Mouse (Mus musculus) ZHBTc4 (cell line): ENCODE results near the gene Ppp1r9a.
A peak's percentile ranks its signal among the peaks of the same experiment; 100 is the strongest.

ENCODE experiments used
- DNase-seq: peaks from one replicate; pipeline ENCODE4 v3.0.0-alpha.2; 2011; ENCODE audit warnings: low read depth, low spot score

Gene Ppp1r9a

DNA sequence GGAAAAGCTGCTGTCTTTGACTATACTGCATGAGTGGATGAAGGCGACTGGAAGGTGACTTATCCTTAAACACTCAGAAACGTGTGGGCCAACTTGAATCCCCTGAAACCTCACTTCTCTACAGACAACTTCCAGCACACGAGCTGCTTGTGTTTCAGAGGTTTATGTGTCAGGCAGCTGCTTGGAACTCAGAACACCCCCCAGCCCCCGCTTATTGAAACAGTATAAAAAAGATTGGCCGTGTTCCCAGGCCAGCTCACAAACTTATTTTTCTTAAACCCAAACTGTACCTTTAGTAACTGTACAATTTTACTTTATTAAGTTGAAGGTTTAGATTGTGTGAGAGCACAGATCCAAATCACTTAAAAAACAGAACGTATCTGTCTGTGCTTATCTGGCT lies 53.9 kb downstream of the Ppp1r9a start:
- DNase-seq = no peak

DNA sequence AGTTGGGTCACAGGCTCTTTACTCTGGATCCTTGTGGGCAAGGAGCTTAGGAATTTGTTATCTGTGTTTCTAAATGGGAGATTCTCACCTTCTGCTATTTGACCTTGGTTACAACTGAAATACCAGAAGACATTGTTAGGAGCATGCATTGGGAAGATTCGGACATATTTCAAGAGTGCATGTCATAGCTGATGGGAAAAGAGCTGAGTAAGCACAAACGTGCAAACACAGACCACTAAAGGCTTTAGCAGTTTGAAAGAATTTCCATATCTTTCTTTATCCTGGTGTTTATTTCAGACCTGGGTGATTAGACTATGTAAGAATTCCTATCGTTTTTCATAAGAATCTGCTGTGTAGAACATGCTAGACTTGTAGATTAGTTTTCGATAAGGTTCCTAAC lies 59.5 kb downstream of the Ppp1r9a start:
- no peak for DNase-seq

DNA sequence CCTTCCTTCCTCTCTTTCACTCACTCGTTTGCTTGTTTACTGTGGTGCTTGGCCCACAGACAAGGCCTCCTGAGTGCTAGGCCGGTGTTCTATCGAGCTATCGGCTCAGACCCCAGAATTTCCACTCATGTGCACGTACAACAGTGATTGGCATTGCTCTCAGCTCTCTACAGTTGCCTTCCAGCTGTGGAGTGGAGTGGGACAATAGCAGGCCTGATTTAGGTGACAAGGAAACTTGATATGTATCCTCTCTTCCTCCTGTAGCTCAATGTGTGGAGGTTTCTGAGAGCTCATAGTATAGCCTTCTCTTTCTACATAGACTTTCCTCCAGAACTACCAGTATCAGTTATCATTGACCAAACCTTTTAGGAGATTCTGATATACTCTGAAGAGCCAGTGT lies 60.3 kb downstream of the Ppp1r9a start:
- DNase-seq = no peak

DNA sequence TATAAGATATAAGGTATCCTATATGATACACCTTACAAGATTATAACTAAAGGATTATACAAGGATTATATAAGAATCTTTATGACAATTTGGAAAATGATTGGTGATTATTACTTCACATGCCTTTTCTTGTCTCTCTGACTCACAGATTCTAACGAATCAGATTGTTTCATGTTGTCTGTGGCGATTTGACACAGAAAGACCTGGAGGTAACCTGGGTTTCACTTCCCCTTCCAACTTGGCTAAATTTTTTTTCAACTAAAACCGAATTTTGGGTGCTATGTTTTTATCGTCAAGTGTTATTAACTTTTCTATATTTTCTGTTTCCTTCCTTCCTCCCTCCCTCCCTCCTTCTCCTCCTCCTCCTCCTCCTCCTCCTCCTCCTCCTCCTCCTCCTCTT lies 64.5 kb downstream of the Ppp1r9a start:
- DNase-seq = no peak

DNA sequence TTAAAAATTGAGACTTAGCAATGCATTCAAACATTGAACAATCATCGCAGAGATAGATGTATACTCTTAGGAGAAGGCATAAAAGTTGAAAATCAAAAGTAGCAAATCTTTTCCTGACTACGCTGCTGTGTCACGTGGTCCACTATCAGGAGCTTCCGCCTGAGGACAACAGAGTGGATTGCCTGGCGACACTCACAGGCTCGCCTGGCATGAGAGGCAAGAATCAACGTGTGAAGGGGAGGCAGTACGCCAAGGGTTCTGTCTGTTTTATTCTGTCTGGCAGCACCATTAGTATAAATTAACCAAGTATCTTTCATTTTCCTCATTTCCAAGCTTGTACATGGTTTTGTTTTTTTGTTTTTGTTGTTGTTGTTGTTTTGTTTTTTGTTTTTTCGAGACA lies 68.5 kb downstream of the Ppp1r9a start:
- DNase-seq = no peak

DNA sequence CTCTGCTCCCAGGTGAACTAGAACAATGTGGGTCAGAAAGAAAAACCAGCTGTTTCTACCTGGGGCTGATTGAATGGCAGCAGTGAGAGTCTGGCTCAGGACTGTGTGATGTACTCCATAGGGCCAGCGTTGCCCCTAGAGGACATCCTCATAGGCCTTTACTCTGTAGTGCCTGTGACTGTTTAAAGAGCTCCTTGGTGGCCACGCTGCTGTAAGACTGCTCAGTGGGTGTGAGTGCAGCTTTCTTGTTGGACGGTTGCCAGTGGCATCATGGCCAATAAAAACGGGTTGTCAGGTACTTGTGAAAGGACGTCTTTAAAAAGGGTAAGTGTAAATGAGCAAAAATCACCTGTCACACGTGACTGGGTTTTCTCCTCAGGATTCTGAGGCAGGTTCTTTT lies 70.1 kb downstream of the Ppp1r9a start:
- DNase-seq = no peak

DNA sequence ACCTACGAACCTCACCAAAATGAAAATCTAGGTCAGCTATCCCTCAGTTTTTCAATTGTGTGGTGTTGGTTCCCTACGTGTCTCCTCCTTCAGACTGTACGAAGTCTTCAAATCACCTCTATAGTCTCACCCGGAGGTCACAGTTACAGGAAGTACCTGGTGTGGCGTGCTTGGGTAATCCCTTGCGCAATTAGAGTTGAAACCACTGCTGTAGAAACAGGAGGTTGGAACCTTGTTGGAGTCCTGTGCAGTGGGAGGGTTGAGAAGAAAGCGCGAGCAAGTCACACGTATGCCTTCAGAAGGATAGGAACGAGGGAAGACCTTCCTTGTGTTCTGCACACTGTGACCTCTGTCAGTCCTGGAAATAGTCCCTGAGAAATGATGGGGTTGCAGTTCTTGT lies 70.6 kb downstream of the Ppp1r9a start:
- peak; percentile 41 for DNase-seq

DNA sequence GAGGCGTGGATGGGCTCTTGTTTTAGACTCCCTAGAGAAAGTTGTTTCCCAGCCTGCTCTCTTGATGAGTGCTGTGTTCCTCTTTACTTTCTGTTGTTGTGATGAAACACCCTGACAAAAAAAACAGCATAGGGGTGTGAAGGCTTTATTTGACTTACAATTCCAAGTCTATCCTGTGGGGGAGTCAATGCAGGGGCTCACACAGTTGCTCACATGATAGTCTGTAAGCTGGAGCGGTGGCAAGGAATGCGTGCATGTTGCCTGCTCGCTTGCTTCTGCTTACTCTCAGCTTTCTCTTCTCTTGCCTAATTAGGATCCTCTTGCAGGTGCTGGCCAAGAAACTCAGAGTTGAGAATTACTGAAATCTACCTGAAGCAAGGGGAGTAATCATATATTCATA lies 74.8 kb downstream of the Ppp1r9a start:
- peak; percentile 69 for DNase-seq

DNA sequence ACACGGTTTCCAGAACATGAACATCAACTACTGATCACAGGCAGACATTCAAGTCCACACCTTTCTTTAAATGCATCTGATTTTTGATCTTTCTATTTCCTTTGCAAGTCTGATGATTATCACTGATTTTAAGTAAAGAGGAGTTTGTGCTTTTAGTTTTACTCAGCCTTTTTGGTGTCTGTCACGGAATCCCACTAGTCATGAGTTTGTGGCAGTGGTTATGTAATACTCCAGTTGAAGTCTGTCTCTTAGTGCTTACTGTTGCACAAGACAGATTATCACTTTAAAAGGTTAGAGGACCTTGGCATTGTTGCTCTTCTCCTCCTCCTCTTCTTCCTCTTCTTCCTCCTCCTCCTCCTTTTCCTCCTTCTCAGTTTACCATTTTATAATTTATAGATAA lies 75.5 kb downstream of the Ppp1r9a start:
- no peak for DNase-seq

DNA sequence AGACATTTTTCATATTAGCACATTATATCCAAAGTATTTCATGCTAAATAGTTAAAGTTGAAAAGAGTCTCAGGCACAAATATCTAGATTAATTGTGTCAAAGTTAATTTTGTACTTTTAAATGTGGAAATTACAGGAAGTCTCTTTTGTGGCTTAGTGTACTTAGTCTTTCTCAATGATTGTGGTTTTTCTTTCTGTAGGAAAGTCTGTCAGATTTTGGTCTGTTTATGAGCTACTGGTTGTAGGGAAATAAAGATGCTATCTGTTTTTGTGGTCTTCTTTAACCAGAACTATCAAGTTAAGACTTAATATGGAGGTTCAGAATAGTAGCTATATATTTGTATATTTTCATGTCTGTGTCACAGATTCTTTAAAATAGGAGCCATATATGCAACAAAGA lies 76.2 kb downstream of the Ppp1r9a start:
- no peak for DNase-seq

DNA sequence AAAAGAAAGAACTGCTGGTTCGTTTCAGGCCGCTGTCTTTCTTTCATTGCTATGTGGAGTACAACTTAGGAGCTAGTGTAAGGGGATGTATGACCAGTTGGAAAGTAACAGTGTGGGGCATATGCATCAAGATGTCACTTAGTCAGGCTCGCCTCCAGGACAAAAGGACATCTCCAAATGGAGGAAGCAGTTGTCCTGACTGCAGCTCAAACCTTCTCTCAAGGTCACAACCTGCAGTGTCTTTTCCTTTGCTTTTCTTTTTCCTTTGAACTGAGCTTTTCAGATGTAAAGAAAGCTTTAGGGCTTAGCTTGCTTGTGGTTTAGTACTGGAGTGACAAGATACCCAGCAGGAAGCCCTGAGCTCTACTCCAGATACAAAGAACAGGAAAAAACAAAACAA lies 77.4 kb downstream of the Ppp1r9a start:
- DNase-seq = peak; percentile 82

DNA sequence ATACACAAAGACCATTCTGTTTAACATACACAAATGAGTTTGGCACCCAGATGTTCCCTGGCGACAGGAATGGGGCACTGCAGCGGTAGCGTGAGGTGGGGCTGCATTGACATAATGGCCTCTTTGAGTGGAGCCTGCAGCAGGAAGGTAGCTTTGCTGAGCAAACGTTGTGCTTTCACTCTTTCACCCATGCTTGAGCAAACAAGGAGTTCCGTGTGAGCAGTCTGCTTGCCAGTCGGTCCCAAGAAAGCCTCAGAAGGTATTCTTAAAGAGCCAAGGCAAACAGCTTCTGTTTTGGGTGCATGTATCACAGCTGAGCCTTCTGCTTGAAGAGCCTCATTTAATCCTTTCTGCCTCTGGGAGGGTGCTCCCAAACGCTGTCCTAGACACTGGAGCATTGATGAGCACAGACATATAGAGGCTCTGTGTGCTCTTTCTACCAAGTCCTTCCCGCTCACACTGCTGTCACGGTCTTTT lies 80.0 kb downstream of the Ppp1r9a start:
- DNase-seq = peak; percentile 90

DNA sequence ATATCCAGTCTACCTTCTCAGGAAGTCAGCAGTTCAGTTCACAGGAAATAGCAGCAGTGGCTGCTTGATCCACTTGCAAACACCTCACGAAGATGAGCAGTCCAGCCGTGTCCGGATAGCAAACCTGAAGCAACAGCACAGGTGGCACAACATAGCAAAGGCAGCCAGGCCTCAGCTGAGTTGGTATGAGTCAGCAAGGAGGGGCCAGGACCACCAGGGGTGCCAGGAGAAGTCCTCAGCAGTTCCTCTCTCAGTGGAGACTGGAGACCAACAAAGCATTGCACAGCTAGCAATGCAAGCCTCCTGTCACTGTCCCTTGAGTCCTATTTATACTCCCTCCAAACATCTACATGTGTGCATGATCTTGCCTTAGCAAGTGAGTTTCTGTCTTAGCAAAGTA lies 83.0 kb downstream of the Ppp1r9a start:
- DNase-seq = no peak

DNA sequence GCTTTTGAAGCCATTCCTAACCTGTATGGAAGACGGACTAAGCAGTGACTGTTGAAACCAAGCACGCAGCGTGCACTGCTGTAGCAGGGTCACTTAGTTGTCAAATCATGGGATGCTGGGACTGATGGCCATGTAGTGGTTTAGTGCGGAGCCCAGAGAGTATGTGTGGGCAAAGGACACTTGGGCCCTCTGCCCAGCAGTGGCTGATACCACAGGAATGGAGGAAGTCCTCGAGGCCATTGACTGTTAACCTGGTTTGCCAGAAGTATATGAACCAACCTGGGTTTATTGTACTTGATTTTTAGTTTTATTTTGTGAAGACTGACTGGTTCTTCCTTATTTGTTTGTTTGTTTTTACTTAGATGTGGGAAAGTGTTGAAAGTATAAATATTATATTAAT lies 84.4 kb downstream of the Ppp1r9a start:
- DNase-seq = no peak

DNA sequence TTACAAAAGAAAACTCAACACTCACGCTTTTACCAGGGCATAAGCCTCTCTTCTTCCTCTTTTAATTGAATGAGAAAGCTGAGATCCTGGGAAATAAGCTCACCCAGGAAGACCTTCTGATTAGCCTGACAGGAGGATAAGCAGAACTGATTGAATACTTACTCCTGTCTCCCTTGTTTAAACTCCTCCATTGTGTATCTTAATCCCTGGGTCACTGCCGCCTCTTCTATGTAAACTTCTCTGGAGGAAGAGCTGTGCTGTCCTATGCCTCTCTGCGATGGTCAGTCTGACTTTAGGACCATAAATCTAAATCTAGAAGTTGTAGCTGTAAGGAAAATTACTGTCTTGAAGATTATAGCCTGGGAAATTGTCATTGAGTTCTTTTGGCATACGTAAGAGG lies 86.0 kb downstream of the Ppp1r9a start:
- DNase-seq = no peak

DNA sequence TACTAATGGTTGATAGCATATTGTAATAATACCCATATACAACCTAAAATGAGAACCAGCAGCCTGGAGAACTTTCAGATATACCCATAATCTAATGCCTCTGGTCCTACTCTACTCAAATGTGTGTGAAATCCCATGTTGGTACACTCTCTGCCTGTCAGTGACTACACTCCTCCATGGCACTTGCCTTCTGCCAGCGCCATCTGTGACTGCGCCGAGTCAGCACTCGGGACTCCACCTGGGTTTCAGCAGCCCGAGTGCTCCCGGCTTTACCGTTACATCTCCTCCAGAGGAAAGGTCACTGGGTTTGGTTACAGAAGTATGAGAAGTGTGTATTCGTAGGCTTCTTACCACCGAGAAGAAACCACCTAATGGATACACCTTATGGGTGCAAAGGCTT lies 89.6 kb downstream of the Ppp1r9a start:
- no peak for DNase-seq

DNA sequence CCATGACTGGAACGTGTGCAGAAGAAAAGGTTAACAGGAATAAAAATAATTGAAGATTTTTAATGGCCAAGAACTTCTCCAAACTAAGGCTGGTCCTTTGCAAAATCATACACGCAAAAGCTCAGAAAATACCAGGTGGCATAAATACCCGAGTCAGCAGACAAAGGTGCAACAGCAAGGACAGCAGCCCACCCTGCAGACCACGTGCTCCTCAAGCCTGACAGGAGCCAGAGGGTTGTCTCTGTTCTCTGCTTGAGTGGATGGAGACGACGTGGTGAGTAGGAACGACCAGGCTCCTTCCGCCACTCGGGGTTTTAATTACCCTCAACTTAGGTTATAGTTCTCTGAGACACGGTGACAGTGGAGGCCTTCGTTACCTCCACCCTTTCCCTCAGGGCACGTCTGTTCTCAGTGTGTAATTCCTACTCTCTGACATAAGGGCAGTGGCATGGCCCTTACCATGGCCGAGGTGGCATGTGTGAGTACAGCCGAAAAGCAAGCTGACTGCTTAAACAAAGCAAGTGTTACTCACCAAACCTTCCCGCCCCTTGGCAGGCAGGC lies 91.0 kb downstream of the Ppp1r9a start:
- DNase-seq = no peak

DNA sequence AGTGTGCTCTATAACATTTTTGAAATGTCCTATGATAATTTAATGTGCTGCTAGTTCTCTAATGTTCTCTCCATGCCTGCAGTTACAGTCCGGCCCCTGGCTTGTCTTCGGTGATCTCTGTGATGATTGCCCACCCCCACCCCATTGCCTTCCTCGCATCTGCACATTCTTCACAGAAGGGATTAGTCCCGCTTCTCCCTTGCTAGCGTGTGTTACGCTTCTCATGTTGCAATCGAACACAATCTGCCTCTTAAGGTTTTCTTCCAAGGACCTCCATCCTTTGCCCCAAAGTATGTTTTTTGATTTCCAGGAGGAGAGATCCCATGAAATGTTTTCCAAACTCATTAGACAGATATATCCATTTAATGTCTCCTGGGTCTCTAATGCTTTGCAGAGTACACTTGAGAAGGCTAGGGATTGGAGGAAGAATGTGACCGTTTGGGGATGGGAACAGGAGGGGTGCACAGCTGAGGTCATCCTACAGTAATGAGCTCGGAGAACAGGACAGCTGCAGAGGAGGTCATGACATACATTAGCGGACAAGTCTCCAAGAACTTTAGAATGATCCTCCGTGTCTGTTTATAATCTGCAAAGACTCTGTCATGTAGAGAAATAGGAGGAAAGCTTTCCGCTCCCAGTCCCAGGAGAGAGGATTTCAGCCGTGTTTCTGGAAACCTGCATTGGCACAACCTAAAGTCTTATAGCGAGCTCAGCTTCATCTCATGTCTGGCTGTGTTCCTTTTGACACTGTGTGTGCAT lies 91.6 kb downstream of the Ppp1r9a start:
- no peak for DNase-seq

DNA sequence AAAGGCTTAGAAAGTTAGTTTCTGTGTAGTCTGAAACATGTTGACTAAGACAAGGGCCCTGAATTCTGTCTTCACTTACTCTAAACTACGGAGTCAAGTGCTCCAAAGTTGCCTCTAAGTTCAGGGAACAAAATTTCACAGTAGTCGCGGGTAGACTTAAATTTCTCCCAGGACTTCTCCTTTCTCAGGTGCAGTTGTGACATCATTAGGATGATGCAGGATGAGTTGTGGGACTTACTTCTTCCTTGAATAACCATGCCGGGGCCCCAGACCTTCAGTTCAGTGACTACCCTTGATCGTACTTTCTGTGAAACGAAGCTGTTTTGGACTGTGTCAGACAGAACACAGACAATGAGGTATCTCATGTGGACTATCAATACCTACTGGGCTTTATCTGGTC lies 94.9 kb downstream of the Ppp1r9a start:
- no peak for DNase-seq

DNA sequence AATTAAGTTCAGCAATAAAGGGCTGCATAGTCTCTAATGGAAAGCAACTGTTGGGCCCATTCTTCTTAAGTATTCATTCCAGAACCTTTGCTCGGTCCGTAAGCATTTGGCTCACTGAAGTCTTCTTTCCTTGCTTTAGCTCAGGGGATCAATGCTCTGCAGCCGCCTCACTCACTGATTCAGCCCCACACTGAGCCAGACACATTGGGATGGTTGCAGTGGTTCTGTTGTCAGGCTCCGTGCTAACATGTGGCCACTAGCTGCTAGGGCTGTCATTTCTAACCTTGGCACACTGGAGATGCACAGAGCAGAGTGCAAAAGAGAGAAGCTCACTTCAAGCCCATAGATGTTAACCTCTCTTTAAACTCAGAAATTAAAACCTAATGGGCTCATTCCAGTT lies 96.2 kb downstream of the Ppp1r9a start:
- no peak for DNase-seq

DNA sequence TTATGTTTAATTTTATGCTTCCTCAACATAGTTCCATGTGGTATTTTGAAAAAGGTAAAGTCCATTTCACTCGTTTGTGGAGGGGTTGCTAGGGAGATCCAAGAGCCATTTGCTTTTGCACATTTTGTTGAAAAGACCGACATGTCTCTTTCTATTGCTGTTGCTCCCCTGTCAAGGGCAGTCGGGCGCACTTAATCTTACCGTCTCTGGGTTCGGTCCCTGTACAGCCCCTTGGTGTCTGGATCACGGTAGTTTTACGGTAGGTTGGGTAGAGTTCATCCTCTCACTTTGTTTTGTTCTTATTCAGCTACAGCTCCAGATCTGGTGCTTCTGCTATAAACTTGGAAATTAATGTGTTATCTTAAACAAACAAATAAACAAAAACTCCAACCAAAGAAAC lies 98.1 kb downstream of the Ppp1r9a start:
- no peak for DNase-seq

DNA sequence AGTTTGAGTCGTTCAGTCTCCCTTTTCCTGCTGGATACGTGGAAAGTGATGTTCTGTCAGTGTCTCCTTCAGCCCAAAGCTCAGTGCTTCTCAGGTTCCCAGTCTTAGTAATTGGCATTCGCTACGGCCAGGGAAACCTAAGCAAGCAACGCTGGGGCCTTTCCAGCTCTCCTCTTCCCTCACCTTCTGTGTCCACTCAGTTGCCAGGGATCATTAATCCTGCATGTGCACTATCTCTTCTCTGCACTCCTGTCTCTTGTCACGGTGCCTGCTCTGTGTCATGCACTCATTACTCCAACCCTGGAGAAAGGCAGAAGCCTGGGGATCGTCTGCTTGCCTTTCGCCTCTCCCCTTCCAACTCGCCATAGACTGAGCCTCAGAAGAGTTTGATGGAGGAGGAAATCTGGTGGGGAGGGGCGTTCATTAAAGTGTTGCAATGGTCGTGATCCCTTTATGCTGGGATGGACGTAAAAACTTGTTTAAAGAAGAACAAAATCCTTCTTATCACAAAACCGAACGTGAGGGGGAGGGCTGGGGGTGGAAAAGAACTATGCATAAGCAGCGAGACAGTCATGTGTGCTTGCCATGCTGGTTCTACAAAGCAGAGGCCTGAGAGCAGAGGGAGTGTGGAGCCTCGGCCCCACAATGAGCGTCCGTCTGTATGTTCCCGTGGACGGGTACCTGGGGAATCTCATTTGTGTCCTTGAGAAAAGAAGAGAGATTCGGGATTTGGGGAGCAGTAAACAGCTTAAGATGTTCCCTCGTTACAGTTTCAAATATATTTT lies 103.0 kb downstream of the Ppp1r9a start:
- DNase-seq = no peak
